Mouse (Mus musculus): ENCODE results near the gene Pip5kl1. TPM values are rescaled to one million over a fixed set of nuclear protein-coding genes. Genes with fewer than 3 reads are reported as not detected.
A peak's percentile ranks its signal among the peaks of the same experiment; 100 is the strongest.

Gene Pip5kl1
- total RNA-seq, 2 experiments from 2014 or later, result not detected

GRCm38 (mm10) chr2:32581450-32582095 lies 7.0 kb downstream of the Pip5kl1 start:
- ATAC-seq (replicated peaks; ENCODE audit: poor library complexity, severe bottlenecking), result peak; percentile 34

- ATAC-seq (replicated peaks; ENCODE audit: poor library complexity, severe bottlenecking), result peak; percentile 61
These were observed 8.5 kb downstream of the Pip5kl1 start for GRCm38 (mm10) chr2:32582830-32583799.

GRCm38 (mm10) chr2:32585149-32585714 lies 10.6 kb downstream of the Pip5kl1 start:
- ATAC-seq (replicated peaks; ENCODE audit: poor library complexity, severe bottlenecking), result no peak

GRCm38 (mm10) chr2:32586871-32587351 lies 12.3 kb downstream of the Pip5kl1 start, which contains the start of gene St6galnac4:
TSS of gene St6galnac4 (plus strand) at chr2:32587095.
- peak; percentile 80 for ATAC-seq (replicated peaks; ENCODE audit: poor library complexity, severe bottlenecking)

GRCm38 (mm10) chr2:32587731-32588321 lies 13.2 kb downstream of the Pip5kl1 start:
- peak; percentile 58 for ATAC-seq (replicated peaks; ENCODE audit: poor library complexity, severe bottlenecking)

- ATAC-seq (replicated peaks; ENCODE audit: poor library complexity, severe bottlenecking), result no peak
These were observed 14.7 kb downstream of the Pip5kl1 start for GRCm38 (mm10) chr2:32589213-32589795.

GRCm38 (mm10) chr2:32590224-32590623 lies 15.6 kb downstream of the Pip5kl1 start:
- ATAC-seq (replicated peaks; ENCODE audit: poor library complexity, severe bottlenecking), result no peak

GRCm38 (mm10) chr2:32591249-32591648 lies 16.7 kb downstream of the Pip5kl1 start:
- ATAC-seq (replicated peaks; ENCODE audit: poor library complexity, severe bottlenecking), result no peak

- ATAC-seq (replicated peaks; ENCODE audit: poor library complexity, severe bottlenecking), result no peak
These were observed 22.1 kb downstream of the Pip5kl1 start for GRCm38 (mm10) chr2:32596725-32597124.

- no peak for ATAC-seq (replicated peaks; ENCODE audit: poor library complexity, severe bottlenecking)
These were observed 22.7 kb downstream of the Pip5kl1 start for GRCm38 (mm10) chr2:32597248-32597647.

GRCm38 (mm10) chr2:32597699-32598098 lies 23.1 kb downstream of the Pip5kl1 start:
- no peak for ATAC-seq (replicated peaks; ENCODE audit: poor library complexity, severe bottlenecking)

GRCm38 (mm10) chr2:32598506-32598905 lies 23.9 kb downstream of the Pip5kl1 start:
- ATAC-seq (replicated peaks; ENCODE audit: poor library complexity, severe bottlenecking), result no peak

- no peak for ATAC-seq (replicated peaks; ENCODE audit: poor library complexity, severe bottlenecking)
These were observed 24.8 kb downstream of the Pip5kl1 start, which contains the start of gene St6galnac6 for GRCm38 (mm10) chr2:32599409-32599808. TSS of gene St6galnac6 (plus strand) at chr2:32599709.

- peak; percentile 67 for ATAC-seq (replicated peaks; ENCODE audit: poor library complexity, severe bottlenecking)
These were observed 26.9 kb downstream of the Pip5kl1 start for GRCm38 (mm10) chr2:32601417-32602065.

- ATAC-seq (replicated peaks; ENCODE audit: poor library complexity, severe bottlenecking), result peak; percentile 47
These were observed 28.0 kb downstream of the Pip5kl1 start for GRCm38 (mm10) chr2:32602600-32603054.

GRCm38 (mm10) chr2:32604631-32605030 lies 30.0 kb downstream of the Pip5kl1 start:
- ATAC-seq (replicated peaks; ENCODE audit: poor library complexity, severe bottlenecking), result no peak

- ATAC-seq (replicated peaks; ENCODE audit: poor library complexity, severe bottlenecking), result peak; percentile 40
These were observed 31.9 kb downstream of the Pip5kl1 start for GRCm38 (mm10) chr2:32606161-32607142.
